Mouse (Mus musculus) testis, adult 10 weeks (tissue): ENCODE measurements around the gene Fam57b. TPM values are rescaled to one million over a fixed set of nuclear protein-coding genes. Genes with fewer than 3 reads are reported as not detected.

ENCODE experiments used
- polyA plus RNA-seq: library from polyadenylated mRNA; stranded (reverse); fragments of 350-450 nt; fragmentation: Illumina TruSeq; extraction: RNeasy Lipid Tissue Mini Kit (QIAGEN cat#74804); gene quantifications from one replicate; pipeline ENCODE4 v1.2.3, GENCODE M21; 2014; ENCODE audit warnings: low read depth, low replicate concordance

Gene Fam57b
- 2.7 TPM for polyA plus RNA-seq

GRCm38 (mm10) chr7:126797411-126798126 is at the start of gene Fam57b:
Fam57b (plus strand) TSS chr7:126797668.

GRCm38 (mm10) chr7:126759050-126759671 is 38.3 kb upstream of the Fam57b start, which contains the start of gene Mapk3:
Mapk3 (plus strand) TSS chr7:126759601.

GRCm38 (mm10) chr7:126766201-126766600 is 31.3 kb upstream of the Fam57b start, which contains the start of gene Gdpd3:
Gdpd3 (plus strand) TSS chr7:126766334.

GRCm38 (mm10) chr7:126776598-126777057 is 20.8 kb upstream of the Fam57b start, which contains the start of gene Ypel3:
Ypel3 (plus strand) TSS chr7:126776955.

GRCm38 (mm10) chr7:126780971-126781635 is 16.4 kb upstream of the Fam57b start, which contains the start of gene Tbx6:
Tbx6 (plus strand) TSS chr7:126781483.

GRCm38 (mm10) chr7:126791851-126792720 is 5.4 kb upstream of the Fam57b start, which contains the start of gene Ppp4c:
Ppp4c (minus strand) TSS chr7:126792496.

GRCm38 (mm10) chr7:126831539-126831938 is 34.1 kb downstream of the Fam57b start, which contains the start of gene 4930451I11Rik:
4930451I11Rik (minus strand) TSS chr7:126831639.

GRCm38 (mm10) chr7:126847116-126847420 is 49.6 kb downstream of the Fam57b start, which contains the start of gene Doc2a:
Doc2a (plus strand) TSS chr7:126847416.

GRCm38 (mm10) chr7:126861429-126862130 is 64.1 kb downstream of the Fam57b start, which contains the start of gene Hirip3:
Hirip3 (plus strand) TSS chr7:126861972.

GRCm38 (mm10) chr7:126862147-126862784 is 64.8 kb downstream of the Fam57b start, which contains the start of gene Ino80e:
Ino80e (minus strand) TSS chr7:126862377.

Other genes with a start within 250 kb of the Fam57b start
- 352 TPM for gene Eif3c, start 231.3 kb upstream of the Fam57b start, polyA plus RNA-seq
- gene Apobr, start 212.7 kb upstream of the Fam57b start, polyA plus RNA-seq = not detected
- gene Cln3, start 211.9 kb upstream of the Fam57b start, polyA plus RNA-seq = 1.8 TPM
- gene Il27, start 202.7 kb upstream of the Fam57b start, polyA plus RNA-seq = not detected
- 0.38 TPM for gene Nupr1, start 166.8 kb upstream of the Fam57b start, polyA plus RNA-seq
- 38.3 TPM for gene Sgf29, start 148.4 kb upstream of the Fam57b start, polyA plus RNA-seq
- gene Sult1a1, start 121.2 kb upstream of the Fam57b start, polyA plus RNA-seq = 17.4 TPM
- gene Bola2, start 102.3 kb upstream of the Fam57b start, polyA plus RNA-seq = 0.11 TPM
- gene Slx1b, start 101.9 kb upstream of the Fam57b start, polyA plus RNA-seq = 0.78 TPM
- gene Coro1a, start 89.9 kb upstream of the Fam57b start, polyA plus RNA-seq = not detected
- 33.6 TPM for gene Mapk3, start 38.1 kb upstream of the Fam57b start, polyA plus RNA-seq
- gene Gdpd3, start 31.3 kb upstream of the Fam57b start, polyA plus RNA-seq = 0.38 TPM
- gene Ypel3, start 20.7 kb upstream of the Fam57b start, polyA plus RNA-seq = 5.6 TPM
- not detected for gene Tbx6, start 16.2 kb upstream of the Fam57b start, polyA plus RNA-seq
- gene Ppp4c, start 5.2 kb upstream of the Fam57b start, polyA plus RNA-seq = 58.9 TPM
- 39.4 TPM for gene 4930451I11Rik, start 34.0 kb downstream of the Fam57b start, polyA plus RNA-seq
- 0.42 TPM for gene Doc2a, start 49.7 kb downstream of the Fam57b start, polyA plus RNA-seq
- 101 TPM for gene Hirip3, start 64.3 kb downstream of the Fam57b start, polyA plus RNA-seq
- 26.9 TPM for gene Ino80e, start 64.7 kb downstream of the Fam57b start, polyA plus RNA-seq
- 7.7 TPM for gene Taok2, start 87.0 kb downstream of the Fam57b start, polyA plus RNA-seq
- 5.4 TPM for gene Tmem219, start 125.2 kb downstream of the Fam57b start, polyA plus RNA-seq
- 9.1 TPM for gene Kctd13, start 131.2 kb downstream of the Fam57b start, polyA plus RNA-seq
- not detected for gene Asphd1, start 151.9 kb downstream of the Fam57b start, polyA plus RNA-seq
- 3.2 TPM for gene Sez6l2, start 152.9 kb downstream of the Fam57b start, polyA plus RNA-seq
- gene Cdipt, start 178.2 kb downstream of the Fam57b start, polyA plus RNA-seq = 7.6 TPM
- 527 TPM for gene Cdiptos, start 178.4 kb downstream of the Fam57b start, polyA plus RNA-seq
- 0.11 TPM for gene Mvp, start 217.0 kb downstream of the Fam57b start, polyA plus RNA-seq
- gene Pagr1b, start 218.8 kb downstream of the Fam57b start, polyA plus RNA-seq = not detected
- gene Pagr1a, start 219.7 kb downstream of the Fam57b start, polyA plus RNA-seq = not detected
- gene Gm42742, start 223.4 kb downstream of the Fam57b start, polyA plus RNA-seq = 0.80 TPM
- gene Prrt2, start 223.5 kb downstream of the Fam57b start, polyA plus RNA-seq = 0.22 TPM
- 14.6 TPM for gene Maz, start 229.4 kb downstream of the Fam57b start, polyA plus RNA-seq
- 12.4 TPM for gene Kif22, start 244.8 kb downstream of the Fam57b start, polyA plus RNA-seq